Mouse (Mus musculus): ENCODE results near the gene Rab11fip4.

GRCm38 (mm10) chr11:79729231-79730047 lies 138.4 kb downstream of the Rab11fip4 start:
- TF ChIP-seq POLR2A (IDR thresholded peaks at IDR 0.05; ENCODE audit: borderline replicate concordance, control insufficient read depth, low read depth, low read length) (no peak), CTCF (IDR thresholded peaks at IDR 0.05; ENCODE audit: control insufficient read depth, insufficient read depth, low read length) (no peak)
